Mouse (Mus musculus): ENCODE measurements at regions not wholly inside any gene's neighbourhood (a gene's known extent, or its start where the extent isn't known, plus 50 kb on each side); places are given as distances from the start of the nearest gene placed in this dataset.
"Not testable (repeated sequence)": the region's sequence is repeated elsewhere in the genome, so short reads cannot be mapped to it uniquely, and the experiment has no call there.

GRCm38 (mm10) chr2:162867516-162868029 is 63.8 kb upstream of the Srsf6 start:
- DNase-seq: no peak

GRCm38 (mm10) chr2:162866613-162867314 is 64.6 kb upstream of the Srsf6 start:
- no peak for DNase-seq

GRCm38 (mm10) chr2:162864571-162864970 is 66.8 kb upstream of the Srsf6 start:
- DNase-seq: no peak

GRCm38 (mm10) chr2:162854606-162855005 is 76.7 kb upstream of the Srsf6 start:
- DNase-seq: peak; percentile 15

- peak; percentile 96 for DNase-seq
Measured at GRCm38 (mm10) chr2:162853576-162853975, 77.8 kb upstream of the Srsf6 start.

- DNase-seq: not testable (repeated sequence)
Measured at GRCm38 (mm10) chr2:162841761-162842160, 89.6 kb upstream of the Srsf6 start.

- DNase-seq: no peak
Measured at GRCm38 (mm10) chr2:162837776-162838175, 93.6 kb upstream of the Srsf6 start.

GRCm38 (mm10) chr2:162833741-162834140 is 97.6 kb upstream of the Srsf6 start:
- no peak for DNase-seq

- no peak for DNase-seq
Measured at GRCm38 (mm10) chr2:162818787-162819186, 112.5 kb upstream of the Srsf6 start.

GRCm38 (mm10) chr2:162814205-162814604 is 117.1 kb upstream of the Srsf6 start:
- peak; percentile 56 for DNase-seq

GRCm38 (mm10) chr2:162807747-162808146 is 123.6 kb upstream of the Srsf6 start:
- DNase-seq: no peak

- no peak for DNase-seq
Measured at GRCm38 (mm10) chr2:162796528-162796927, 134.8 kb upstream of the Srsf6 start.

- DNase-seq: no peak
Measured at GRCm38 (mm10) chr2:162794285-162794684, 133.3 kb upstream of the Ptprt start.

GRCm38 (mm10) chr2:162791374-162792098 is 130.6 kb upstream of the Ptprt start:
- DNase-seq: peak; percentile 4

- DNase-seq: no peak
Measured at GRCm38 (mm10) chr2:162784176-162784813, 123.3 kb upstream of the Ptprt start.

GRCm38 (mm10) chr2:162781599-162781998 is 120.7 kb upstream of the Ptprt start:
- DNase-seq: no peak

GRCm38 (mm10) chr2:162776542-162776941 is 115.6 kb upstream of the Ptprt start:
- no peak for DNase-seq

GRCm38 (mm10) chr2:162772520-162772919 is 111.6 kb upstream of the Ptprt start:
- no peak for DNase-seq

- no peak for DNase-seq
Measured at GRCm38 (mm10) chr2:162769711-162770428, 108.9 kb upstream of the Ptprt start.

- no peak for DNase-seq
Measured at GRCm38 (mm10) chr2:162764059-162764458, 103.1 kb upstream of the Ptprt start.

- no peak for DNase-seq
Measured at GRCm38 (mm10) chr2:162740523-162740922, 79.6 kb upstream of the Ptprt start.

- no peak for DNase-seq
Measured at GRCm38 (mm10) chr2:162735761-162736160, 74.8 kb upstream of the Ptprt start.

GRCm38 (mm10) chr2:162734286-162734685 is 73.3 kb upstream of the Ptprt start:
- no peak for DNase-seq
